Mouse (Mus musculus): Measurements from ENCODE around the gene Ubl7. TPM values are rescaled to one million over a fixed set of nuclear protein-coding genes. Genes with fewer than 3 reads are reported as not detected.

Ubl7 gene
- polyA plus RNA-seq, 1 experiment from 2014 or later, result 85.0 TPM

Other genes with a start within 250 kb of the Ubl7 start
- not detected in 2 replicates for gene Cyp1a2, start 227.3 kb upstream of the Ubl7 start, polyA plus RNA-seq (2014; fragmentation: Nextera tagmentation; extraction: Ambion mirVana)
- gene Cyp1a1, start 223.1 kb upstream of the Ubl7 start, polyA plus RNA-seq (2014; fragmentation: Nextera tagmentation; extraction: Ambion mirVana), result 0.08 TPM in 1 of 2 replicates, not detected in the other
- 22.1 and 25.0 TPM in 2 replicates for gene Edc3, start 202.4 kb upstream of the Ubl7 start, polyA plus RNA-seq (2014; fragmentation: Nextera tagmentation; extraction: Ambion mirVana)
- 54.7 and 59.6 TPM in 2 replicates for gene Clk3, start 145.1 kb upstream of the Ubl7 start, polyA plus RNA-seq (2014; fragmentation: Nextera tagmentation; extraction: Ambion mirVana)
- gene Arid3b, start 74.2 kb upstream of the Ubl7 start, polyA plus RNA-seq (2014; fragmentation: Nextera tagmentation; extraction: Ambion mirVana), result 3.8 and 4.1 TPM in 2 replicates
- 1.2 TPM in 2 replicates for gene Sema7a, start 29.1 kb downstream of the Ubl7 start, polyA plus RNA-seq (2014; fragmentation: Nextera tagmentation; extraction: Ambion mirVana)
- 5.9 and 7.0 TPM in 2 replicates for gene Cyp11a1, start 95.4 kb downstream of the Ubl7 start, polyA plus RNA-seq (2014; fragmentation: Nextera tagmentation; extraction: Ambion mirVana)
- gene Stra6, start 152.8 kb downstream of the Ubl7 start, polyA plus RNA-seq (2014; fragmentation: Nextera tagmentation; extraction: Ambion mirVana), result 10.5 and 16.1 TPM in 2 replicates
- 0.25 and 0.54 TPM in 2 replicates for gene Ccdc33, start 207.8 kb downstream of the Ubl7 start, polyA plus RNA-seq (2014; fragmentation: Nextera tagmentation; extraction: Ambion mirVana)